Mouse (Mus musculus): ENCODE data around the gene Pex5. TPM values are rescaled to one million over a fixed set of nuclear protein-coding genes. Genes with fewer than 3 reads are reported as not detected.

Gene Pex5
- total RNA-seq, 2 experiments from 2014 or later, result 24.6 to 29.0 TPM

- DNase-seq, result no peak
Observed at GRCm38 (mm10) chr6:124360549-124360948, 54.3 kb downstream of the Pex5 start.

GRCm38 (mm10) chr6:124358953-124359352 lies 55.9 kb downstream of the Pex5 start:
- DNase-seq, result no peak

GRCm38 (mm10) chr6:124353246-124353645 lies 61.6 kb downstream of the Pex5 start:
- no peak for DNase-seq

Other genes starting within 250 kb of the Pex5 start
- gene Vmn2r27, start 183.2 kb downstream of the Pex5 start, total RNA-seq (2021), result not detected
- 10 to 100 TPM in 1 of 2 experiments, 1 to 10 TPM in 1; 8.5 to 10.9 TPM for gene Cd163, start 110.4 kb downstream of the Pex5 start, total RNA-seq (2021)
- gene Clstn3, start 49.7 kb upstream of the Pex5 start, total RNA-seq (2021), result under 1 TPM; 0.59 to 0.61 TPM
- gene C1rl, start 78.0 kb upstream of the Pex5 start, total RNA-seq (2021), result 1 to 10 TPM in 1 of 2 experiments, under 1 TPM in 1; 0.41 to 1.1 TPM
- 10 to 100 TPM in 1 of 2 experiments, 1 to 10 TPM in 1; 7.8 to 11.7 TPM for gene C1ra, start 97.3 kb upstream of the Pex5 start, total RNA-seq (2021)
- gene C1s1, start 127.3 kb upstream of the Pex5 start, total RNA-seq (2021), result 10 to 100 TPM; 16.5 to 20.8 TPM
- gene C1rb, start 155.2 kb upstream of the Pex5 start, total RNA-seq (2021), result 1 to 10 TPM in 1 of 2 experiments, under 1 TPM in 1; 0.72 to 1.3 TPM
- gene C1s2, start 221.0 kb upstream of the Pex5 start, total RNA-seq (2021), result under 1 TPM; 0.20 to 0.51 TPM
- gene Lpcat3, start 248.0 kb upstream of the Pex5 start, total RNA-seq (2021), result 10 to 100 TPM; 14.8 to 18.0 TPM